Mouse (Mus musculus) midbrain, embryonic 14.5 days (tissue): Measurements from ENCODE around the gene Sms. TPM values are rescaled to one million over a fixed set of nuclear protein-coding genes. Genes with fewer than 3 reads are reported as not detected.

Experiments
- ATAC-seq: fragments of 200-750 bp; cut with Nextera tagmentation; 2 replicates; pipeline ENCODE4 v1.8.0; 2017; ENCODE audit warnings: moderate number of reproducible peaks, moderate library complexity; ENCODE audit not compliant: low FRiP score, low TSS enrichment
- DNase-seq: peaks from one replicate; pipeline ENCODE4 v3.0.0-alpha.2; 2015
- H3K27ac ChIP-seq: fragments of 300-500 bp; sonication (generic); replicated peaks from 2 replicates; pipeline ENCODE4 v1.5.1; 2014; ENCODE audit warnings: mild to moderate bottlenecking, low read depth, low read length, moderate library complexity
- H3K27me3 ChIP-seq: fragments of 300-500 bp; sonication (generic); 2 replicates; pipeline ENCODE4 v1.6.1; 2014; ENCODE audit warnings: low read length, control low read depth, mixed read lengths; ENCODE audit not compliant: control insufficient read depth, insufficient read depth
- H3K36me3 ChIP-seq: fragments of 300-500 bp; sonication (generic); 2 replicates; pipeline ENCODE4 v1.6.1; 2014; ENCODE audit warnings: low read length, control low read depth; ENCODE audit not compliant: control insufficient read depth, insufficient read depth
- H3K4me1 ChIP-seq: fragments of 300-500 bp; sonication (generic); 2 replicates; pipeline ENCODE4 v1.6.1; 2014; ENCODE audit warnings: mild to moderate bottlenecking, antibody characterized with exemption, low read length, control low read depth; ENCODE audit not compliant: control insufficient read depth, insufficient read depth
- H3K4me2 ChIP-seq: fragments of 300-500 bp; sonication (generic); 2 replicates; pipeline ENCODE4 v1.6.1; 2014; ENCODE audit warnings: mild to moderate bottlenecking, low read length, moderate library complexity
- H3K4me3 ChIP-seq: fragments of 300-500 bp; sonication (generic); replicated peaks from 2 replicates; pipeline ENCODE4 v1.5.1; 2014; ENCODE audit warnings: low read depth, low read length
- H3K9ac ChIP-seq: fragments of 300-500 bp; sonication (generic); replicated peaks from 2 replicates; pipeline ENCODE4 v1.6.1; 2014; ENCODE audit warnings: mild to moderate bottlenecking, low read length, moderate library complexity
- H3K9me3 ChIP-seq: fragments of 300-500 bp; sonication (generic); 2 replicates; pipeline ENCODE4 v1.6.1; 2016; ENCODE audit warnings: low read length, control low read depth, mixed read lengths; ENCODE audit not compliant: control insufficient read depth
- WGBS: fragments of 180-500 bp; shearing (Covaris S2); extraction: QIAGEN DNeasy Blood & Tissue Kit; methylation state at CpG from one replicate; pipeline ENCODE4 v1.1.7; 2014; 5-methylcytosine and 5-hydroxymethylcytosine counted together
- polyA plus RNA-seq: library from polyadenylated mRNA; unstranded; fragments of >200 nt; fragmentation: Nextera tagmentation; extraction: Ambion mirVana; gene quantifications from 2 replicates; pipeline ENCODE4 v1.2.1, GENCODE M21; 2014

Sms gene
- polyA plus RNA-seq, 1 experiment from 2014 or later: 143 TPM

DNA sequence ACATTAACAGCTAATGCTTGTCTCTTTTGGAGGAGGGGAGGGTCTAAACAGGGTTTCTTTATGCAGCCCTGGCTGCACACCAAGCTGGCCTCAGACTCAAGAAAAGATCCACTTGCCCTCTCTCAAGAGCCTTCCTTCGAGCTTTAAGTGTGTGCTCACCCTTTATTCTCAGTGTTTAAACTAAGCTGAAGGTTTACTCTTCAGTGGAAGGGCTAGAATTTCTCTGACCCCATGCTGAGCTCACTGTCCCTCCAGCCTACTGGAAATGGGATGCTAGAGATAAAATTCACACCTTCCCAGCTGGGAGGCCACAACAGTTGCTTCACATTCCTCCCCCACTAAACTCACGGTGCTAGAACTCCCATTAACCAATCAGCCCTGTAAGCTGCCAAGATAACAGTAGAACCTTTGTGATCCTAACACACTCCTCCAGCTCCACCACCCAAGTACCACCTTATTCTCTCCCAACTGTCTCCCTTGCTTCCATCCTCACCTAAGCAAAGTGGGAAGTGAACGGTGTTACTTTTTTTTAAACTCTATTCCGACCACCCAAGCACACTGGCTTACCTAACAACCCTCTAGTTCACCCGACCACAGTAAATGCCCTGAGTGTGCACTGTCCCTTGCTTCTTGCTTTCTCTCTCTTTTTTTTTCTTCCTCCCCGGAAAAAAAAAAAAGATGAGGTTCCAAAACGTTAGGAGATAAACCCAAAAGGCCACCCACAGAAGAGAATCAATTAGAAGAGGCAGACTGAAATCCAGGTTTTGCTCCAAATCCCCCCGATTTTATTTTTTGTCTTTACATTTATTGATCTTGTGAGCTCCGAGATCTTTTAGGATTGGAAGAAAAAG lies 2.0 kb downstream of the Sms start:
- H3K36me3 ChIP-seq: no peaks in the 10 kb centered on the region
- H3K9me3 ChIP-seq: no peaks in the 10 kb centered on the region
- 0 out of 2 replicates have a peak, but pooled peaks cover 2% of the 10 kb centered on the region for H3K4me1 ChIP-seq
- WGBS: 18% methylated on average over 9 of the region's 9 CpGs
- peak overlapping the region; percentile 81; the same call in 1 of the 2 replicates for H3K9ac ChIP-seq
- H3K27me3 ChIP-seq: no peaks in the 10 kb centered on the region
- ATAC-seq (no peak), DNase-seq (peak; percentile 8)
- H3K4me3 ChIP-seq: peak overlapping the region; percentile 59
- H3K27ac ChIP-seq: no peak overlapping the region; the same call in 1 of the 2 replicates
- peak overlapping the region; percentile 55 for H3K4me2 ChIP-seq

DNA sequence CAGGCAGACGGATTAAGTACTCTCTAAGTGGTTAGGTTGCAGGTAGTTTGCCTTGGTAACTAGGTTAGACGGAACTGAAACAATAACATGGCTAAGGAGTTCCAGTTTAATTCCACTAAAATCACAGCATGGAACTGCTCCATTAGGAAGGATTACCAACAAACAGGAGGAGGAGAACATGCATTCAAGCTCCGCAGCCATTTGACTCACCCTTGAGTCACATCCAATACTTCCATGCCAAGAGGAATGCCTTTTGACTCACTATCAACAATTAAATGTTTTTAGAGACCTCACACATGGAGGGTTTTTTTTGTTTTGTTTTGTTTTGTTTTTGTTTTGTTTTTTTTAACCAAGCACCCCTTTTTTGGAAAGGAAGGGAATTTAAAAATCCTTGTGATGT lies 3.3 kb downstream of the Sms start:
- 73% methylated on average over 3 of the region's 3 CpGs for WGBS
- no peak for ATAC-seq

DNA sequence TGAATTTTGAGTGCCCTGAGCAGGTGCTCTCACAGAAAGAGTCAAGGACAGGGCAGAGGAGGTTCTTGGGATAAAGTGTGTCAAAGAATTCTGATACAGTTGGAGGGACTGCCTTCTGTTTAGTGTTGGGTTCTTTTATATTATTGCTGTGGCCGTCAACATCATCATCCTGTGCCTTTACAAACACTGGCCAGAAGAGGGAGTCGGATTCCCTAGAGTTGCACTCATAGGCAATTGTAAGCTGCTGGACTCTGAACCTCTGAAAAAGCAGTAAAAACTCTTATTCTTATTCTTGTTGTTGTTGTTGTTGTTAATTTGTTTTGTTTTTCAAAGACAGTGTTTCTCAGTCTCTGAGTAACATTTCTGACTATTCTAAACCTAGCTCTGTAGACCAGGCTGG lies 5.3 kb downstream of the Sms start:
- WGBS: 58% methylated on average over 2 of the region's 2 CpGs
- peak; percentile 62 for DNase-seq
- Histone ChIP-seq H3K27ac (no peak overlapping the region), H3K4me1 (0 out of 2 replicates have a peak, but pooled peaks cover 2% of the 10 kb centered on the region), H3K4me2 (no peak overlapping the region), H3K9me3 (no peaks in the 10 kb centered on the region), H3K9ac (no peak overlapping the region), H3K27me3 (no peaks in the 10 kb centered on the region), H3K36me3 (no peaks in the 10 kb centered on the region), H3K4me3 (no peak overlapping the region)
- ATAC-seq: no peak

More for the DNA sequence above, 3.3 kb downstream of the Sms start:
- no peaks in the 10 kb centered on the region for H3K36me3 ChIP-seq
- no peak overlapping the region for H3K4me3 ChIP-seq
- H3K4me1 ChIP-seq: 0 out of 2 replicates have a peak, but pooled peaks cover 2% of the 10 kb centered on the region
- H3K27ac ChIP-seq: no peak overlapping the region
- no peaks in the 10 kb centered on the region for H3K27me3 ChIP-seq
- DNase-seq: no peak
- no peak overlapping the region for H3K9ac ChIP-seq
- no peak overlapping the region for H3K4me2 ChIP-seq
- H3K9me3 ChIP-seq: no peaks in the 10 kb centered on the region

DNA sequence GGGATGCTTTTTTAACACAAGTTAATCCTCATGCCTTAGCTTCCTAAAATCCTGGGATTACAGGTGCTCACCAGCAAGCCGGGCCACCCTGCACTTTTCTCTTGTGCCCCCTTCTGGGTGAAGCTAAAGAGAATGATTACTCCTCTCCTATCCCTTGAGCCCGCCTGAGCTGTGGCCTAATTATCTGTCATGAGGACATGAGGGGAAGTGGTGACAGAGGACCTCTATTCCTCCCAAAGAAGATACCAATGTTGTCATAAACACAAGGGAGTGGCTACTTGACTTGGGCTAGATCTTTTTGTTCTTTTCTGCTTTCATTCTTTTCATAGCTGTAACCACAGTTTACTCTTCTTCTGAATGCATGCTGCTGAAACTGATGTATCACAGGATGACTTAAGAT lies 9.2 kb downstream of the Sms start:
- H3K36me3 ChIP-seq: no peaks in the 10 kb centered on the region
- no peak for DNase-seq
- no peaks in the 10 kb centered on the region for H3K4me1 ChIP-seq
- WGBS: 82% methylated on average over 2 of the region's 2 CpGs
- ATAC-seq: no peak
- H3K27ac ChIP-seq: no peak overlapping the region
- no peaks in the 10 kb centered on the region for H3K27me3 ChIP-seq
- no peak overlapping the region for H3K4me2 ChIP-seq
- no peaks in the 10 kb centered on the region for H3K9me3 ChIP-seq
- no peak overlapping the region for H3K9ac ChIP-seq
- H3K4me3 ChIP-seq: no peak overlapping the region

DNA sequence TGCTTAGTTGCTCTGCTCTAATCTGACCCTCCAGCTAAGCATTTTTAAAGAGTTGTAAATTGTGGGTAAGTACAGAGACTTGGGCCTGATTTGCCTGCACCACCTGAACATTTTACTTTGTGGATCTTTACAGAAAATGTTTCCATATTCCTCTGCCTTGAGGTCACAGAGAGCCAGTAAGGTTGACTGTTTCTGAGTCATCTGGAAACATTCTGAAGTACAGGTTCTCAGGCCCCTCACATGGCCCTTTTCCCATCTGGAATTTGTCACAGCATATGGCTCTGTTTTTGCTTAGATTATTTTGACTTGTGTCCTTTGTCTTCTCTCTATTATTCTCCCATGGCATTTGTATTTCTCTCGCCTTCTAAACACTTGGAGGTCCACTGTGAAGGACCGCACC lies 10.2 kb downstream of the Sms start:
- WGBS: 78% methylated on average over 2 of the region's 2 CpGs
- no peak overlapping the region for H3K4me2 ChIP-seq
- ATAC-seq (no peak), DNase-seq (no peak)
- H3K9me3 ChIP-seq: no peaks in the 10 kb centered on the region
- no peak overlapping the region for H3K27ac ChIP-seq
- H3K9ac ChIP-seq: no peak overlapping the region
- no peaks in the 10 kb centered on the region for H3K27me3 ChIP-seq
- H3K36me3 ChIP-seq: no peaks in the 10 kb centered on the region
- no peak overlapping the region for H3K4me3 ChIP-seq
- no peaks in the 10 kb centered on the region for H3K4me1 ChIP-seq

DNA sequence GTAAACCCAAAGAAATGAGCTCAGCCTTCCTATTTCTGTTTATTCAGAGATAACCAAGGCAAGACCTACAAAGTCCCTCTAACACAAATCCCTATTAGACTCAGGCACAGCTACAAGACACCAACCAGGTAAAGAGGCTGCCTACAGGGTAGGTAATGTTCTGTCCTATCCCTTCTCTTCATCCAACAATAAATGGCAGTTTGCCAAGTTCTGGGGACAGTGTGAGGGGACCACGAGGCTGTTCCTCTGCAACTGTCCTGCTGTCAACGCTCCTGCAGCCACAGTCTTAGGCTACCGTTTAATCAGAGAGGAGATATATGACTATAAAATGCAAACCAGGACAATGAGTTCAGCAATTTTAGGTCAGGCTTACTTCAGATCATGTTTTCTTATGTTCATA lies 14.8 kb downstream of the Sms start:
- H3K4me1 ChIP-seq: no peaks in the 10 kb centered on the region
- no peaks in the 10 kb centered on the region for H3K36me3 ChIP-seq
- no peak overlapping the region for H3K4me2 ChIP-seq
- H3K27me3 ChIP-seq: no peaks in the 10 kb centered on the region
- ATAC-seq (no peak), DNase-seq (no peak)
- H3K4me3 ChIP-seq: no peak overlapping the region
- 71% methylated on average over 3 of the region's 3 CpGs for WGBS
- no peak overlapping the region for H3K9ac ChIP-seq
- no peaks in the 10 kb centered on the region for H3K9me3 ChIP-seq
- H3K27ac ChIP-seq: no peak overlapping the region

DNA sequence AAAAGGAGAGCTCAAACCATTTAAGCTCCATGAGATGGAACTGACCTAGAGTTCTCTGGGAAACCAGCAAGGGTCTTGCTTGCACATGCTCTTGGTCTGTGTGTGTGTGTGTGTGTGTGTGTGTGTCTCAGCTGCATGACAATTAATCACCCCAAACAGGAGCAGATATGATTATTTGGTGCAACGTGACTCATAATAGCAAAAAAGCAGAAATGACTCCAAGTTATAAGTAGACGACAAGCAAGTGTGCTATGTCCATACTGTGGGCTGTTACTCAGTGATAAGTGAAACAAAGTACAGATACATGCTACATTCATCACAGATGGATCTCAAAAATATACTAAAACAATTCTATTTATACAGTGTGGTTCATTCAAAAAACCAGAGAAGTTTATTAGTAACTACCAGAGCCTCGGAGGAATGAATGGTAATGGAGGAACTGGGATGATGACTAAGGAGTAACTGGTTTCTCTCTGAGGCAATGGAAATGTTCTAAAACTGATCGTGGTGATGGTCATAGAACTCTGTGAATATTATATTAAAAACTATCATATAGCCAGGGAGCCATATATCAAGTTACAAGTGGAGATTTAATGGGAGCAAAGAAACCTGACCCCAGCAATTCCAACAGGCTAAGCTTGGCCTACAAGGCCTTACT lies 15.8 kb downstream of the Sms start:
- Histone ChIP-seq H3K27me3 (no peaks in the 10 kb centered on the region), H3K4me3 (no peak overlapping the region), H3K9me3 (no peaks in the 10 kb centered on the region), H3K27ac (no peak overlapping the region), H3K36me3 (no peaks in the 10 kb centered on the region), H3K9ac (no peak overlapping the region), H3K4me2 (no peak overlapping the region), H3K4me1 (no peaks in the 10 kb centered on the region)
- no peak for DNase-seq
- 91% methylated on average over 4 of the region's 4 CpGs for WGBS
- no peak for ATAC-seq

DNA sequence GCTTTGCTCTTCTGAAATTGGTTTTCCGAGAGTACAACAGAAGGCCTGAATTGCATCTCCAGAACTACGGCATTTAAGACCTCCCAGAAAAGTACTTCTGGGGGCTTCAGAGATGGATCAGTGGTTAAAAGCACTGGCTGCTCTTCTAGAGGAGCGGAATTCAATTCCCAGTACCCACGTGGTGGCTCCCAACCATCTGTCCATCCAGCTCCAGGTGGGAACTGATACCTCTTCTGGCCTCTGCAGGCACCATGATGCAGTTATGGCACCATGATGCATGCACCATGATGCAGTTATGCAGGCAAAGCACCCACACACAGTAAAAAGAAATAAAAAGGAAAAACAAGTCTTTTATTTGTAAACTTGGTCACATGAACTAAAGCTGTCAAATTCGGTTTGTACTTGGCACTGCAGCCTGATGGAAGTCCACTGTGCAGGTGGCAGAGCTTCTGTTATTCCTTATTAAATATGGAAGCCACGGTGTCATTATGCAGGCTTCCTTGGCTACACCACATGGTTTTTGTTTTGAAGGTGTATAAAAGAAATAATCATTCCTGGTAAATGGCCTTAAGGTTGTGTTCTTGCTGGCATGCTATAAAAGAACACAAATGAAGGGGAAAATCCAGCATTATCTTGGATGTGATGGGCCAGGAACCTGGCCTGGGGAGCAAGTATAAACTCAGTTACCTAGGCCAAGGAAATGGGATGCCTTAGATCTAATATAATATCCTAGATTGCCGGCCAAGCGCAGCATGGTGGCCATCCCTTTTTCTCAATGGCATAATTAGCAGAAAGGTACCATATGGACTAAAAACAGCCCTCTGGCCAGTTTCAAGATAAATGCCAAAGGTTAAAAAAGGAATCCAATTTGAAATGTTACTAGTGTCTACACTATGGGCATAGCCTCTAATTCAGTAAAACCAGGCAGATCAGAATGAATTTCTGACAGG lies 20.1 kb downstream of the Sms start:
- no peak overlapping the region for H3K4me2 ChIP-seq
- H3K27me3 ChIP-seq: no peaks in the 10 kb centered on the region
- H3K9ac ChIP-seq: no peak overlapping the region
- no peaks in the 10 kb centered on the region for H3K36me3 ChIP-seq
- 89% methylated on average over 8 of the region's 8 CpGs for WGBS
- ATAC-seq (no peak), DNase-seq (no peak)
- H3K4me3 ChIP-seq: no peak overlapping the region
- no peaks in the 10 kb centered on the region for H3K9me3 ChIP-seq
- no peaks in the 10 kb centered on the region for H3K4me1 ChIP-seq
- H3K27ac ChIP-seq: no peak overlapping the region
